Mouse (Mus musculus) midbrain, postnatal 0 days (tissue): ENCODE measurements around the gene Fer1l5. TPM values are rescaled to one million over a fixed set of nuclear protein-coding genes. Genes with fewer than 3 reads are reported as not detected.
A peak's percentile ranks its signal among the peaks of the same experiment; 100 is the strongest.

Source experiments
- ATAC-seq: fragments of 200-750 bp; cut with Nextera tagmentation; 2 replicates; pipeline ENCODE4 v1.8.0; 2017; ENCODE audit warnings: moderate number of reproducible peaks, mild to moderate bottlenecking, moderate TSS enrichment, moderate library complexity; ENCODE audit not compliant: low FRiP score
- DNase-seq: peaks from one replicate; pipeline ENCODE4 v3.0.0-alpha.2; 2015; ENCODE audit warnings: low spot score
- H3K27ac ChIP-seq: fragments of 300-500 bp; sonication (generic); 2 replicates; pipeline ENCODE4 v1.5.1; 2014; ENCODE audit warnings: low read depth, mild to moderate bottlenecking, low read length, mixed read lengths
- H3K27me3 ChIP-seq: fragments of 300-500 bp; sonication (generic); 2 replicates; pipeline ENCODE4 v1.6.1; 2014; ENCODE audit warnings: low read length, control low read depth, mixed read lengths; ENCODE audit not compliant: insufficient read depth
- H3K36me3 ChIP-seq: fragments of 300-500 bp; sonication (generic); 2 replicates; pipeline ENCODE4 v1.6.1; 2014; ENCODE audit warnings: low read length, control low read depth, mixed read lengths; ENCODE audit not compliant: insufficient read depth
- H3K4me1 ChIP-seq: fragments of 300-500 bp; sonication (generic); 2 replicates; pipeline ENCODE4 v1.6.1; 2014; ENCODE audit warnings: mild to moderate bottlenecking, control low read depth, antibody characterized with exemption, low read length, mixed read lengths; ENCODE audit not compliant: insufficient read depth
- H3K4me2 ChIP-seq: fragments of 300-500 bp; sonication (generic); 2 replicates; pipeline ENCODE4 v1.6.1; 2014; ENCODE audit warnings: low read depth, mild to moderate bottlenecking, low read length, mixed read lengths; ENCODE audit not compliant: poor library complexity, severe bottlenecking
- H3K4me3 ChIP-seq: fragments of 300-500 bp; sonication (generic); 2 replicates; pipeline ENCODE4 v1.5.1; 2014; ENCODE audit warnings: low read depth, mild to moderate bottlenecking, low read length, moderate library complexity
- H3K9ac ChIP-seq: fragments of 300-500 bp; sonication (generic); replicated peaks from 2 replicates; pipeline ENCODE4 v1.6.1; 2014; ENCODE audit warnings: mild to moderate bottlenecking, low read length, moderate library complexity, mixed read lengths; ENCODE audit not compliant: poor library complexity, severe bottlenecking
- H3K9me3 ChIP-seq: fragments of 300-500 bp; sonication (generic); 2 replicates; pipeline ENCODE4 v1.6.1; 2016; ENCODE audit warnings: low read length, control low read depth
- CTCF ChIP-seq: IDR thresholded peaks from 2 replicates; pipeline ENCODE4 v1.5.1; 2016; ENCODE audit warnings: antibody characterized with exemption, mild to moderate bottlenecking
- WGBS: fragments of 180-500 bp; shearing (Covaris S2); extraction: QIAGEN DNeasy Blood & Tissue Kit; methylation state at CpG from one replicate; pipeline ENCODE4 v1.1.7; 2014; 5-methylcytosine and 5-hydroxymethylcytosine counted together
- polyA plus RNA-seq: library from polyadenylated mRNA; unstranded; fragments of >200 nt; fragmentation: Nextera tagmentation; extraction: Ambion mirVana; gene quantifications from 2 replicates; pipeline ENCODE4 v1.2.1, GENCODE M21; 2015
- total RNA-seq: library from RNA; depleted of rRNA; stranded (reverse); fragments of >200 nt; gene quantifications from 2 replicates; pipeline ENCODE4 v1.2.3, GENCODE M21; 2014

Gene Fer1l5
- total and polyA plus RNA-seq, 2 experiments from 2014 or later = 1.0 TPM; not detected in 1

DNA sequence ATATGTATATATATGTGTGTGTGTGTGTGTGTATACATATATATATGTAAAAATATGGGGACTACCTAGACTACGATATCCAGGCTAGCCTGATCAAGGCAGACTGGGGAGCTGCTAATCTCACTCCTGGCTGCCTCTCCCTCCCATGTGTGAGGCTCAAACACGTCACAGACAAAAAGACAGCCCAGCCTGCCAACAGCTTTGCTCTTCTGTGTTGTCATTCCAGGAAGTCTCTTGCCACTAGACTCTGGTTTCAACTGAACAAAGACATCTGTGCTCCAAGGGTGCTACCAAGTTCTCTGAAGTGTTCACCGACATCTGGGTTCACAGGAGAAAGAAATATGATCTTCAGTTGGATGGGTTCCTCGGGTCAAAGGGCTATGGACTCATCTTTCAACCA, 63.0 kb downstream of the Fer1l5 start:
- DNase-seq = no peak
- Histone ChIP-seq H3K4me1 (no peaks in the 10 kb centered on the region), H3K36me3 (peaks cover 61% of the 10 kb centered on the region), H3K9me3 (no peaks in the 10 kb centered on the region), H3K27ac (no peak overlapping the region), H3K27me3 (no peaks in the 10 kb centered on the region), H3K4me3 (no peak overlapping the region), H3K4me2 (no peak overlapping the region), H3K9ac (no peak overlapping the region)
- no peak for TF ChIP-seq CTCF
- ATAC-seq = no peak
- WGBS = 79% methylated on average over 4 of the region's 4 CpGs

DNA sequence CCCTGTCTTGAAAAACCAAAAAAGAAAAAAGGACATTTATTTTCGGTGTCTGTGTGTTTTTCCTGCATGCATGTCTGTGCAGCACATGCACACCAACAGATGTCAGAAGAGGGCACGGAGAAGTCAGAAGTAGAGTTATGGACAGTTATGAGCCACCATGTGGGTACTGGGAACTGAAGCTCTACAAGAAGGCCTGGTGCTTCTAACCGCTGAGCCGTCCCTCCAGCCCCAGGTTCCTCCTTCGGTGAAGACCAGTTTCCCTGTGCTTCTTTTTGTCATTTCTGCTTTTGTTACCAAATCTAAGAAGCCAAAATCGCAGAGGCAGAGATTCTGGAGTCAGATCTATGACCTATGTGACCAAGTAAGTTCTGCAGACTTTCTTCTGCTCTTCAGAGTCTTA, 64.4 kb downstream of the Fer1l5 start:
- H3K9me3 ChIP-seq = no peaks in the 10 kb centered on the region
- H3K4me1 ChIP-seq = no peaks in the 10 kb centered on the region
- 96% methylated on average over 6 of the region's 6 CpGs for WGBS
- H3K36me3 ChIP-seq = peaks cover 53% of the 10 kb centered on the region
- no peak overlapping the region for H3K27ac ChIP-seq
- ATAC-seq (no peak), DNase-seq (no peak)
- no peak overlapping the region for H3K4me3 ChIP-seq
- H3K4me2 ChIP-seq = no peak overlapping the region
- no peak overlapping the region for H3K9ac ChIP-seq
- H3K27me3 ChIP-seq = no peaks in the 10 kb centered on the region
- no peak for TF ChIP-seq CTCF

DNA sequence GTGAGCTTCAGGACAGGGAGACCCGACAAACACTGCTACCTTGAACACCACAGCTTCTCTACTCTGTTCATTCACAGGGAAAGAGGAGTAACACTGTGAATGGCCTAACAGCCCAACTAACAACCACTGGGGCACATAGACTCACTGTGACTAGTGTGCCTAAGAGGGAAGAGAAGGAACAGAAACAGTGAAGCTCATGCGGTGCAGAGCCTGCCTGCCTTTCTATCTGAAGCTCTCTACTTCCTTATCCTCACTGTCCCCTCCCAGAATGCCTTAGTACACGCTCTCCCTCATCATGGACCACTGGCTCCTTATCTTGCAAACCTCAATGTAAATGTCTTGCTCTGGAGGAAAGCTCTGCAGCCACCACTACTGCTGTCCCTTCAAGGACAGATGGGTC, 65.1 kb downstream of the Fer1l5 start:
- Histone ChIP-seq H3K4me2 (no peak overlapping the region), H3K9ac (no peak overlapping the region), H3K9me3 (no peaks in the 10 kb centered on the region), H3K27me3 (no peaks in the 10 kb centered on the region), H3K36me3 (peaks cover 49% of the 10 kb centered on the region), H3K4me1 (no peaks in the 10 kb centered on the region), H3K4me3 (no peak overlapping the region), H3K27ac (no peak overlapping the region)
- DNase-seq = no peak
- TF ChIP-seq CTCF = no peak
- WGBS = 98% methylated on average over 3 of the region's 3 CpGs
- no peak for ATAC-seq

DNA sequence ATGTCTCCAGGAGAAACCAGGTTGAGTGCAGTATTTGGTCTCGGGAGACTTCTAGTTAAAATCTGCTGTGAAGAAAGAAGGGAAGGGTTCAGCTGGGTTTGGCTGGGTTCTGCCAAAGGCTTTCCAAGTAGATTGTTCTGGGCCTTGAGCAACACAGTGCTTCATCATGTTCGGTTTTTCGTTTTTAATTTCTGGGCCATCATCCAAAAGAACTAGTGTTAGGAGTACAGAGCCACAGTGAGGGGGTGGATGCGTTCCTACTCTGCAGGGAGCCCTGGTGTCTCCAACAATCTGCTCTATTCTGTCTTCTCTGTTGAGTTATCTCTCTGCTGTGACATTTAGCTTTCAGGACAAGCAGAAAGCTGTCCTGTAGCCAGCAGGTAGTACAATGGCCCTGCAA, 69.0 kb downstream of the Fer1l5 start:
- H3K27ac ChIP-seq = no peak overlapping the region
- no peaks in the 10 kb centered on the region for H3K27me3 ChIP-seq
- no peak overlapping the region for H3K4me2 ChIP-seq
- peaks cover 33% of the 10 kb centered on the region for H3K36me3 ChIP-seq
- H3K9me3 ChIP-seq = no peaks in the 10 kb centered on the region
- TF ChIP-seq CTCF = no peak
- WGBS = 88% methylated on average over 4 of the region's 4 CpGs
- ATAC-seq = no peak
- H3K4me1 ChIP-seq = no peaks in the 10 kb centered on the region
- no peak overlapping the region for H3K9ac ChIP-seq
- H3K4me3 ChIP-seq = no peak overlapping the region
- DNase-seq = peak; percentile 27

DNA sequence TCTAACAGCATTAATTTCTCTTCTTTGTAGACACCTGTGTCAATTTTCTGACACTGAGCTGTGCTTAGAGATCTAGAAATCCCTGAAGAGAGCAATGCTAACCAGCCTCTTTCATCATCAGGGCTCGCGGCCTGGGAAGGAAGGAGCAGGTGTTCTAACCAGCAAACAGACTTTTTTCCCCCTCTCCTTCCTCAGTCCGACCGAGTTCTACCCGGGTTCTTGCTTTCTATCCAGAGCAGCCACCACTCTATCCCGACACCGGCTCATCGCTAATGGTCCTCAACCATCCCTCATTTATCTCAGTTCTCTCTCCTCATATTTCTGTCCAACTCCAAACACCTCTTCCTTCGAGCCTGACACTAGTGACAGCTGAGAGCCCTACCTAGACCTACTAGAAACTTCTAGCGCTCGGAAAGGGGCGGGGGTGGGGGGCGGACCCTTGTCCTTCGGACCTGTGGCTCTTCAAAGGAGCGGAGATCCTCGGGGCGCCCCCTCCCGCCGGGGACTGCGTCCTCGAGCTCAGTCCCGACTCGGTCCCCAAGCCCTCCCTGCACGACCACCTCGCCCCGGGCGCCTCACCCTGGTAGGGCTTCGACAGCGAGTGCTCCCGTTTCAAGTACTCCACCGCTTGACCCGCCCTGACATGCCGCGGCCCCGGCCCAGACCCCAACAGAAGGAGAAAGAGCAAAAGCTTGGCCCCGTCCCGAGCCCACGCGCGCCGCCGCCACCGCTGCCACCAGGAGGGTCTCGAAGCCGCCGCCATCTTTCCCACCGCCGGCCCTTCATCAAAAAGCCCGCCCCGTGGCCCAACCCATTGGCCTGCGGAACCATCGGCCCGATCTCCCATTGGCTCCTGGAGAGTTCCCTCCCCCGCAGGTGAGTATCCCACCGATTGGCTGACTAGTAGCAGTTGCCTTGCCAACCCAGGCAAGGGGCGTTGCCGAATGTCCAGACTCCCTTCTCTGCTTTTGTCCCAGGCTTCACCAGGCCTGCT, 72.7 kb downstream of the Fer1l5 start, which contains the start of gene Lman2l:
Gene Lman2l, minus strand, starts transcription at position 801 of the 994 bp plus-strand sequence.
- peak within 1 kb of the TSS; percentile 83 for H3K4me3 ChIP-seq
- peaks cover 3% of the 10 kb centered on the region; the same call in 1 of the 2 replicates for H3K36me3 ChIP-seq
- H3K4me1 ChIP-seq = no peaks in the 10 kb centered on the region
- peak within 1 kb of the TSS; percentile 72 for H3K27ac ChIP-seq
- H3K9ac ChIP-seq = peak within 1 kb of the TSS; percentile 69
- ATAC-seq (peak; percentile 100), DNase-seq (peak; percentile 99)
- peak within 1 kb of the TSS; percentile 66 for H3K4me2 ChIP-seq
- 0 out of 2 replicates have a peak, but pooled peaks have one; percentile 25 for TF ChIP-seq CTCF
- under 1% methylated on average over 52 of the region's 57 CpGs for WGBS
- no peaks in the 10 kb centered on the region for H3K9me3 ChIP-seq
- no peaks in the 10 kb centered on the region for H3K27me3 ChIP-seq

DNA sequence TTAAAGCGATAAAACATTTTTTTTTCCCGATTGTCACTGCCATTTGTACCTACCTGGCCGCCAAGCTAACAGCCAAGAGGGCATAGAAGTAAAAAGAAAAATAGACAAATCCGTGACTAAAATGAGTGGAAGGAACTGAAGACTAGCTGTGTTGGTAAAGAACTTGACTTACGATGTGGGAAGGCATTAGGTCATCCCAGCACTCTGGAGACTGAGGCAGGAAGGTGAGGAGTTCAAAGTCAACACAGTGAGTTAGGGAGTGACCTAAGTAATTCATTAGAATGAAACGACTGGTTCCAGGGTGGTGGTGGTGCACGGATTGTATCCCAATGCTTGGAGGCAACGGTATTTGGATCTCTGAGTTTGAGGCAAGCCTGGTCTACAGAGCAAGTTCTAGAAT, 73.4 kb downstream of the Fer1l5 start:
- Histone ChIP-seq H3K9ac (no peak overlapping the region), H3K27me3 (no peaks in the 10 kb centered on the region), H3K9me3 (no peaks in the 10 kb centered on the region), H3K36me3 (peaks cover 3% of the 10 kb centered on the region; the same call in 1 of the 2 replicates), H3K4me2 (peak overlapping the region; percentile 21; the same call in 1 of the 2 replicates), H3K4me1 (no peaks in the 10 kb centered on the region), H3K4me3 (peak overlapping the region; percentile 83), H3K27ac (peak overlapping the region; percentile 26; the same call in 1 of the 2 replicates)
- TF ChIP-seq CTCF = no peak
- peak; percentile 17; the same call in 1 of the 2 replicates for ATAC-seq
- WGBS = 40% methylated on average over 8 of the region's 8 CpGs
- DNase-seq = no peak
